Mouse (Mus musculus) cerebellum, adult 11-12 months (tissue): ENCODE measurements at regions not wholly inside any gene's neighbourhood (a gene's known extent, or its start where the extent isn't known, plus 50 kb on each side); places are given as distances from the start of the nearest gene placed in this dataset.

Source experiments
- DNase-seq: peaks from one replicate; pipeline ENCODE4 v3.0.0; 2022

- DNase-seq = no peak
Measured at GRCm38 (mm10) chr2:115520413-115521139, 60.9 kb upstream of the BC052040 start.

- DNase-seq = no peak
Measured at GRCm38 (mm10) chr2:115529878-115530277, 51.6 kb upstream of the BC052040 start.
